Mouse (Mus musculus): Measurements from ENCODE around the gene Cntfr.
"Not testable (repeated sequence)": the region's sequence is repeated elsewhere in the genome, so short reads cannot be mapped to it uniquely, and the experiment has no call there.

DNA sequence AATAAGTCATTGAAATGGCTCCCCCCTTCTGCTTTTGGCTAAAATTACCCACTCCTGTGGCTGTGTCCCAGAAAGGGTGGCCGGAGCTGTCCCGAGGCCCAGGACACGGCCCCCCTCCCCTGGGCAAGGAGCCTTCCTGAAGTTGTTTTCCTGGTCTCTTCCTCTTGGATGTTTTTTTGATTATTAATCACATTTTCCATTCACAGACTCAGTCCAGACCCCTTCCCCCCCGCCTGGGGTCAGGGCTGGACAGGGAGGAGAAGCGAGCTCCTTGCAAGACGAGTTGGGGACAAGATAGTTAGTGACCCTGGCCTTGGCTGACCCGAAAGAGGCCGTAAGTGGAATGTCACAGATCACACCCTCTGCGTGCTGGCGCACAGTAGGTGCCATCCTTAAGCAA, 2.9 kb upstream of the Cntfr start, which contains the start of gene Il11ra1:
- not testable (repeated sequence) for TF ChIP-seq CTCF (IDR thresholded peaks at IDR 0.05; ENCODE audit: low read depth); EP300 (optimal IDR thresholded peaks at IDR 0.05)
